Mouse (Mus musculus) testis, postnatal 14 days (tissue): Measurements from ENCODE around the gene Kdm4a.

Experiments
- DNase-seq: peaks from one replicate; pipeline ENCODE4 v3.0.0; 2021; ENCODE audit warnings: low spot score

Kdm4a gene

DNA sequence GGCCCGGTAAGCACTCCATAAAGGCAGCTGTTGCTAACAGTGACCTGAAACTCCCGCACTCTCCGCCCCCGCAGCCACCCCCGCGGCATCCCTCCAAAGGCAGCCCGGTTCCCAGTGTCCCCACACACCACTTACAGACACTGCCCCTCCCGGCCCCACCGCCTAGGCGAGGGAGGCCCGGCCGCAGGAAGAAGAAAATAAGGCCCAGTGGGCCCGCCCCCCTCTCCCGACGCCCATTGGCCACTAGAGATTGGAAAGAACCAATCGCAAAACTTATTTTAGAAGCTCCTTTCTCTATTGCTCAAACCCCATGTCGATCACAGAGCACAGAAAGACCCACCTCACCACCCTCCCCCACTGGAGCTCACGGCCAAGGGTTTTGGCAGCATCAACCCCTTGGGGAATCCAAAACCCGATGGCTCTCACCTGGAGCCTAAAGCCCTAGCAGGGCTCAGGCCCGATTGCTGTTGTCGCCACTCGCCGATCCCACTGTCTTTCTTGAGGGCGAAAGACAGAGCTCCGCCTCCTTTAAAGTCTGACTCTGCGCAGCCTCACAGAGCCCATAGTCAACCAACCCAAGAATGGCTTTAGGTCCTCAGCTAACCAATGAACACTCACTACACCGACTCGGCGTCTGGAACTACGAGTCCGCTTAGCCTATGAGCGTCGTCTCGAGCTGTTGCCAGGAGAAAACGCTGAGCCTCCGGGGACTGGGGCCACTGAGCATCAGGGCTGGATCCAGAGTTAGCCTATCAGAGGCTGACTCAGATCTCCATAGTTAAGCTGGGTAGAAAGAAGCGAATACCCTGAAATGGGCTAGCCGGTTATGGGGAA, at the start of gene Kdm4a:
Gene Kdm4a, minus strand, starts transcription at position 577 of the 834 bp plus-strand sequence.
- peak; percentile 92 for DNase-seq

DNA sequence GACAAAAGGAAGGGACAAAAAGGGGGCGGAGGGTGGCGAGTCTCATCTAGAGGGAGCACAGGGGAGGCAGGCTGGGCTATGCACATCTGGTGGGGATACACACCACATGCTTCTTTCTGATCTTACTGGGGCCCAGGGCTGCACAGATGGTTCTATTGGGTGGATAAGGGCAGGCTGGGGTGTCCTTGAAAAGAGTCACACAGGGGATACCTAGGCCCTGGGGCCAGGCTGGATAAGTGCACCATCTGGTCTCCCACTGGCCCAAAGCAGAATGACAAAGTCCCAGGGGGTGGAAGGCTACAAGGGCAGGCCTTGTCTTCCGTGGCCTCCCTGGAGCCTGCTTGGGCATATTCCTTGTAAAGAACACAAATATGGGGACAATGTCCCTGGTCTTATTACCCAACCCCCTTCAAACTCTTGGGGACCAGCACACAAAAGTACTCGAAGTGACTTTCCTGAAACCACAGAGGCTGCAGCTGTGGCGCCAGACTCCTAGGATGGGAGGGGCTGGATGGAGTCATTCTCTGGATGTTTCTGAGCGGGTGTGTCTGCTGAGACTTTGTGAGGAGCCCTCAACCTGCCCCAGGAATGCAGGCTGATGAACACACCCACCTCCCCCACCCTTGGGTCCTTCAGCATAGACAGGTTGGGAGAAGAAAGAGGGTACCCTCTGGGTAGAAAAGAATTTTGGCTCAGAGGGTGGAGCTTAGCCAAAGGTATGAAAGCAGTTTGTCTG, 49.4 kb upstream of the Kdm4a start:
- DNase-seq: no peak

DNA sequence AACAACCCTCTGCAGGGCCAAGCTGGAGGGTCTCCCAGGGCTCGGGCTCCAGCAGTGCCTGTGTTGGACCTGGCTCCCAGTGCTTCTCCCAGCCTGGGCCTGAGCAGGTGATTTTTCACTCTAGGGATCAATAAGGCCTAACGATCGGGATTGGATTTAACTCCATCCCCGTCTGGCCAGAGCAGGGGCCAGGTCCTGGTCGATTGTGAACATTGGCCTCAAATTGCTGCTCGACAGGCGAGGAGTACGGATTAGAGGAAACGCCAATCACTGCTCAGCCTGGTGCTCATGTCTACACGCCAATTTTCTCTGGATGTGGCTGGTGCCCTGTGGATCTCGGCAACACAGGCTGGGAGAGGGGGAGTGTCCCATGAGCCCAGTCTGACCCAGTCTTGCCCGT, 47.6 kb upstream of the Kdm4a start:
- DNase-seq: no peak

DNA sequence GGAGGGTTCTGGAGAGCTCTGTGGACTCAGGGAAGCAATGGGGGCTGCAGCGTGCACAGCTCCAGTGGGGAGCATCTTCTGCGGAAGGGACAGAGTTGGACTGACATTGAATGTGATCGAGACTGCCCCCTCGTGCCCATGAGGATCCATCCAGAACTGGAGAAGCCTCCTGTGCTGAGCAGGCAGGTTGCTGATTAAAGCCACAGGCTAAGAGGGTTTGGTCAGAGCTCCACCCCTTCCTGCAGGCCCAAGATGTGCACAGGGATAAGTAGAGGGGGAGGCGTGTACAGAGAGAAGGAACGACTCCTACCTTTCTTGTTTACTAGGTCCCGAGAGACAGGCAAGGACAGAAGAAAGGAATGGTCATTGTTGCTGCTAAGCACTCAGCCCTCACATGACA, 41.4 kb upstream of the Kdm4a start:
- no peak for DNase-seq

DNA sequence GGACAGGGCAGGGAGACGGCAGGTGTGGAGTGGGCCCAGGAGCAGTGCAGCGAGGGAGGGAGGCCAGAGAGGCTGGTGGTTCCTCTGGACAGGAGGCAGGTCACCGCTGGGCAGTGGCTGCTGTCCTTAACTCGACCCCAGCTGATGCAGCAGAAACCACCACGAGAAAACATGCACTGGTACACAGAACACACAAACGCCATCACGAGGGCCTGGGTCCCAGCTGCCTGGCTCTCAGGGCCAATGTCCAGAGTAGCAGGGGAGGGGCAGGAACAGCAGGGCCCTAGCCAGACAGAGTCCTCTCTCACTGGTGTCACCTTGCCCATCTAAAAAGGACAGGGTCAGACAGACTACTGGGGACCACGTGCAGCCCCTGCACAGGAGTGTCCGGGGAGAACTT, 40.9 kb upstream of the Kdm4a start:
- DNase-seq: no peak

DNA sequence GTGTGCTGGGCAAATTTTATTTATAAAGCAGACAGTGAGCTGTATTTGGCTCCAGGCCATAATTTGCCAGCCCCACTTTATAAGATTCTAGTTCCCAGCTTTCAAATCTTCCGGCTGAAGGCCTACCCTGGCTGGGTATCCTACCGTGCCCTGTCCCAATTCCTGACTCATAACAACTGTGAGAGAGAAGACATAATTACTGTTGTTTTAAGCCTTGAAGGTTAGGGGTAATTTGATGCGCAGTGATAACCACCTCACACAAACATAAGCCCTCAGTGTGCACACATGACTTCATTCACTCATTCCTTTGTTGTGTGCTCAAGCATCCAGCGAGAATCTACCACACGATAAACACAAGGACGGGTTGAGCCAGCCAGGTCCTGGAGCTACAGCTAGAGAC, 39.6 kb upstream of the Kdm4a start:
- no peak for DNase-seq

DNA sequence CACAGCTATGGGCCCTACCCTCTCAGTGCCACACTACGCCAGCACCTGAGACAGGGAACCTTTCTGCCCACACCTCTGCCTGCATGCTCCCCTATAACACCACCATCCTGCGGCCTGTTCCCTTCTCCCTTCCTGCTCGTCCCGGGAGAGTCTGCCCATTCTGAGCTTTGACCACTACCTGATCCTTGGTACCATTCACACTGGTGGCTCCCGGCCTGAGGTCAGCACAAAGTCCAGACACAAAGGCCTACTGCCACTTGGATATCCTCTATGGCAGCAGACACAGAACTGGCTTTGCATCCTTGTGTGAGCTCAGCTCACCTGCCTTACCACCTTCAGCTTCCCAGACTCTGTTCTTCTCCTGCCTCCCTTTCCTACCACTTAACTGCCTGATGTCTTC, 38.7 kb upstream of the Kdm4a start:
- DNase-seq: no peak

DNA sequence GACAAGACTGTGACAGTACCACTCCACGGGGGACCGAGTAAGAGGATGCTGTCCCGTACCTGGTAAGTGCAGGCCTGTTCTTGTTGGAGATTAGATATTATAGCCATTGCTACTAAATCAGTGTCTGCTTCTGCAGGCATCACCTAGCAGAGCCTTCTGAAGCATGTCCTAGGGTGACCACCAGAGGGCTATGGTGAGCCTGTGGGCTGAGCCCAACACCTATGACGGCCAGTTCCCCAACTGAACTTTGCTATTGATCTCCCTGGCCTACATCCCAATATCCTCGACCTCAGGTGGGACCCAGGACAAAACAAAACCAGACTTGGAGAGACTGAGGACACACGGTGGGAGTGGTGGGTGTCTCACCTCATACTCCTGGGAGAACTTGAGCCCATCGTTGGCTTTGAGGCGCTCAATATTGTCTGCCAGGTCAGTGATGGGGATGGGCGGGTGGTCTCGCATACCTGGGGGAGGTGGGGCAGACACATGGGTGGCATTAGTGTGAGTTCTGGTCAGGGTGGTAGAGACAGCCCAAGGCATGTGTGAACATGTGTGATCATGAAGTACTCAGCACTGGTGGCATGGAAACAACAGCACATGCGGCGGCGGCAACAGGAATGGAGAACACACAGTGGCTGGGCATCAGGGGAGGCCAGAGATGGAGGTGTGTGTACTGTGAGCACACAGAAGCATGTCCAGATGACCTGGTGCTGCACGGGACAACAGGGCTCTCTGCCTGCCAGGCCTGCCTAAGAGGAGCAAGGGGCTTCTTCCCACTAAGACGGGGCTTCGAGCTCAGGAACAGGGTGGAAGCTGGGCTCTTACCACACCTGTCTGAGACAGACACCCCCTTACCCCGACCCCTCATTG, 37.1 kb upstream of the Kdm4a start:
- DNase-seq: no peak

DNA sequence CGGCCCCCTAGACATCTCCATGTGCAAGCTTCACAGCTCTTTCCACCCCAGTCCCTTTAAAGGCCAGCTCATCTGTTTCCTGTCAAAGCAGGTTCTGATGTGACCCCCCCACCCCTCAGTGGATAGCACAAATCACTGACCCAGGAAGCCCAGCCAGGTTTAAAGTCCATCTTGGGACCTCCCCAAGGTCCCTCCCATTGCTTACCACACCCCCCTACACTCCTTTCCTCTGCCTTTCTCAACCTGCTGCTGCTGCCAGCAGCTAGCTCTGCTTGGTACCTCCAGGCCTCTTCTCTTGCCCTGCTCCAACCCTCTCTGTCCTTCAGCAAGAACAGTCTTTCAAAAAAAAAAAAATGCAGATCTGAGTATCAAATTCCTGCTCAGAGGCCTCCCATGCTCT, 35.0 kb upstream of the Kdm4a start:
- no peak for DNase-seq

DNA sequence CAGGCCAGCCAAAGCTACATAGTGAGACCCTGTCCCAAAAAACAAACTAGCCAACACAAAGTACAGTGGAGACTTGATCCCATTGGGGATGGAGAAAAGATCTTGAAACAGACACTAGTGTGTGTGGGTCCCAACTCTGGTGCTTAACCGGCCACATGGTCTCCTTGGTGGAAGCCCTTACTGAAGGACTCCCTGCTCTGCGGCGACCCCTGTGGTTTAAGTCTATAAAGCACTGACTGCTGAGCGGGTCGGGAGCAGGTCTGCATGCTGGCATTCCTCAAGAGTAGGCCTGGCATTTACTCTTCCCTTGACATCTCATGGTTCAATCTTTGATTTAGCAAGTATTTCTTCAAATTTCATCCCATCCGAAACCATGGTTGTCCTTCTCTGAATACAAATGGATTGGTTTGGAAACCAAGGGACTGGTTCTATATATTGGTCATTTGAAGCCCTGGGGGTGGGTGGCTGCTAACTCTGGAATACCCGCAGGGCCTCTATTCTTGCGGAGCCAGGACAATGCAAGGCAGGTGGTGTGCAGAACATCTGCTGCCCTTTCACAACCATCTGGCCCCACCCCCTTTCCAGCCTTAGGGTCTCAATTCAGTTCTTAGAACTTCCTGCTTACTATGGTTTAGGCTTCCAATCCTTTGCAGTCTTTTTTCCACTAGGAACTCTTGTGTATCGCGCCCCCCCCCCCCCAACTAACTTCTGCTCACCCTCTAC, 27.2 kb upstream of the Kdm4a start:
- no peak for DNase-seq

DNA sequence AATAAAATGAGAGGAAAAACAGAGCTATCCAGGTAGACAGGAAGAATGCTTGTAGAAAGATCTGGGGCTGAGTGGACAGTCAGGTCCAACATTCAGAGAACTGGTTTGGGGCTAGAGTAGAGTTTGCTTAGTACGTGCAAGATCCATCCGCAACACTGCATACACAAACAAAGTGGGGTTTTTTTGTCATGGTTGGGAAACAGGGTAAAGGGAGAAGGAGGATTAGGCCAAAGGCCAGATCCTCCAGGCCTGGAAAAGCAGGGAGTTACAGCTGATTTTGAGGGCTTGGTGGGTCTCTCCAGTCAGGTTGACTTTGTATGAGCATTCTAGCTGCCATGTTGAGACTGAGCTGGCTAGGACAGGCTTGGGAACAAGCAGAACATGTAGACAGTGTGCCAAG, 26.1 kb upstream of the Kdm4a start:
- no peak for DNase-seq

DNA sequence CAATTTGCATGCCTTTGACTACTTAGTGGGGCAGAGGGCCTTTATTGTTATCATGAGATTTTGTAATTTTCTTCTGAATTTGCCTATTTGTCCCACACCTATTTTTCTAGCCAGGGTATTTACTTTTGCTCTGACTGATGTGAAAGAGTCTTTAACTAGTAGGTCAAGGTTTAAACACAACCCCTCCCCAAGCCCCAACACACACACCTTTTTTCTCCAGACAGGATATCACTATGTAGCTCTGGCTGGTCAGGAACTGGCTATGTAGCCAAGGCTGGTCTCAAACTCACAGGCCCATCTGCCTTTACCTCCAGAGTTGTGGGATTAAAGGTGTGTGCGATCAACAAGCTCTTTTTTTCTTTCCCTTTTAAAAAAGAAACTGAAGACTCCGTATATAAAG, 19.2 kb upstream of the Kdm4a start:
- no peak for DNase-seq

DNA sequence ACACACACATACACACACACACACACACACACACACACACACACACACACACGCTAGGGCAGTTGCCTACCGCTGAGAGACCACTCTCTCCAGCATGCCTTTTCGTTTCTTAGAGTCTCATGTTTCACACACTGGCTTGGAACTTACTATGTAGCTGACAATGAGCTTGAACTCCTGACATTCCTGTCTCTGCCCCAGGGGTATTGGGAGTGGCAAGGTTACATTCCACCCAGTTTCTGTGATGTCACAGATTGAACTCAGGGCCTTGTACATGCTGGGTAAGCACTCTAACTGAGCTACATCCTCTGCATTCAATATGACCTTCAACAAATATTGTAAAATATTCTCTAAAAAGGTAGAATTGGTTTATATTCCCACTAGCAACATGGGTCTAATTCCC, 18.8 kb upstream of the Kdm4a start:
- no peak for DNase-seq

DNA sequence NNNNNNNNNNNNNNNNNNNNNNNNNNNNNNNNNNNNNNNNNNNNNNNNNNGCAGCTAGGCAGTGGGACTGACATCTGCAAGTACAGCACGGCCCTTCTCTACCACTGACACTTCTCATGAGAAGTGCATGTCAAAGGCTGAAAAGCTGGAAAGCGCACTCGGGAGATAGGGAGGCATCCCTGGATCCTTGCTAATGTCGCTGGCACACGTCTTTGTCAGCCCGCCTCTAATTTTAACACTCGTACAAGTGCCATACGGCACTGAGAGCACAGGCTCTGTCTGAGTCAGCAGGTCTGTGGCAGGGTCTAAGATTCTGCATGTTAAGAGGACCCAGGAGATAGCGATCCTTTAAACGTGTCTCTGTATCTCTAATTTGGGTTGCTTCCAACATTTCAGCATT, 16.3 kb upstream of the Kdm4a start:
- DNase-seq: no peak

DNA sequence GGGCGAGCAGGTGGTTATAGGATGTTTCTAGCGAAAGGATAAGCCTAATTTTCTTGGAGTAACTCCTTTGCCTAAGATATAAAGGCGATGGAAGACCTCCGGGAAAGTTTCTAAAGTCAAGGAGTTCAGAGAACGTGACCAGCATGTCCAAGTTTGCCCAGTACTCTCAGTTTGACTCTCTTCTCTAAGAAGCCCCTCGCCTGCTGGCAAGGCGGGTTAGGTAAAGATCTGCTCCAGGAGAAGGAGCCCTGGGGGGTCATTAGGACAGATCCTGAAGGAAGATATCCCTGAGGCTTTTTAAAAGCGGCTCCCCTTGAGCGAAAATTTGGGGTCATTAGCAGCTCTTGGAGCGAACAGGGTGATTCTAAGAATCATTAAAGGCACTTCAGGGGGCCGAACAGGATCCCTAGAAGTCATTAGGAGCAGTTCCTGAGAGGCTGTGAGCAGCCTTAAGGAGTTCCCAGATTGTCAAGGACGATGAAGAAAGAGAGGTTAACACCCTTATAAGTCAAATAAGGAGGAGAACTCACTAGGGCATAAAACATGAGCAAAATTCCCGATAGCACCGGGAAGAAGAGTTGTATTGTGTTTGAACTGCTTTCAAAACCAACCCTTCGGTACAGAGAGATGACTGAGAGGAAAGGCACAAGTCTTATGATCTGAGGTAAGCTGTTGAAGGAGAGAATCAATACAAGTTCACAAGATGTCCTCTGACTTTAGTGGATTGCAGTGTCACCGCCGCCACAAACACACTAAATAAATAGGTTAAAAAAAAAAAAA, 648 bp upstream of the Kdm4a start:
- no peak for DNase-seq

DNA sequence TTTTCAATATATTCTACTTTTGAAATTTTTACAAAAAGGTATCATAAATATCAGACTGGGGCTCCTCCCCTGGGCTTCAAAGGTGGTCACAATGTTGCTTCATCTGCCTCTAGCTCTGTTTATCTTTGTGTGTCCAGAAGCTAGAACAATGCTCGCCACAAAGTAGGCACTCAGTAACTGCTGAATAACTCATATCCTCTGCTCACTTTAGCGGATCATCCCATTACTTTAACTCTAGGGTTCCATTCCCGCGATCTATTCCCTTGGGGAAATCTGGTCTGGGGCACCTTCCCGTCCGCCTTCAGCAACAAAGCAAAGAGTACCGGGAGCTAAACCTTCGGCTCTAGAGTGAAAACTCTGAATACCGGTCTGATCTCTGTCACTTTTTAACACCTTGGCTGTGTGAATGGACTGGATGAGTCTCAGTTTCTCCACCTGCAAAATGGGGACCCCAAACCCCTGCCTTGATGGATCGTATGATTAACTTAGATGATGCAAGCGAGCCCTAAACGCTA, 834 bp downstream of the Kdm4a start:
- peak; percentile 38 for DNase-seq

DNA sequence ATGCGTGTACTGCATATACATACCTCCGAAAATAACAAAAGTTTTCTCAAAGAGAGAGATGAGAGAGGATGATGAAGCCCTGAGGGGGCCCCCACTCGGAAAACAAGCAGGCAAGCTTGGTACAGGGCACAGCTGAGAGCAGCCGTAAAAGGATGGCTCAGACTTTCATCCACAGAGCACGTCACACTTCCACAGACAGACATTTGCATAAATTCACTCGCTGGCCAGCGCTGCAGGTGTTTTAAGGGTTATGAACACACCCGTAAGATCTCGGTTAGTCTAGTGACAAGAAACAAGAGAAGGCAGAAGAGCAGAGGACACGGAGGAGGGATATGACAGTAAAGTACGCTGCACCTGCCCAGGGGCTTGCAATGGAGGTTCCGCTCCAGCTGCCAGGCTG, 7.4 kb downstream of the Kdm4a start:
- DNase-seq: no peak

DNA sequence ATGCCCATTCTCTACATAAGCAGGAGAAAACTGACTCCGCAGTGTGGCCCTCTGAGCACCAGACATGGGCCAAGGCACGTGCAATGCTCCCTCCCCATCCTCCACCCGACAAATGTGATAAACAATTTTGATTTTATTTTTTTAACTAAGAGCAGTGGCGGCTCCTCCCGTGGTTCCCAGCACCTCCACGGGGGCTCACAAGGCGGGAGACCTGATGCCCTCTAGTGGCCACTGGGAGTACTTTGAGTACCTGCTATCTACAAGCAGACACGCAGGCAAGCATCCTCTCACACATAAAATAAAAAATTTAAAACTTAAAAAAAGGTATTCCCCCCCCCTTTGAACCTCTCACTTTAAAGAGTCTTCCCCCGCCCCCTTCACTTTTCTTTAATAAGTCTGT, 8.8 kb downstream of the Kdm4a start:
- DNase-seq: no peak

DNA sequence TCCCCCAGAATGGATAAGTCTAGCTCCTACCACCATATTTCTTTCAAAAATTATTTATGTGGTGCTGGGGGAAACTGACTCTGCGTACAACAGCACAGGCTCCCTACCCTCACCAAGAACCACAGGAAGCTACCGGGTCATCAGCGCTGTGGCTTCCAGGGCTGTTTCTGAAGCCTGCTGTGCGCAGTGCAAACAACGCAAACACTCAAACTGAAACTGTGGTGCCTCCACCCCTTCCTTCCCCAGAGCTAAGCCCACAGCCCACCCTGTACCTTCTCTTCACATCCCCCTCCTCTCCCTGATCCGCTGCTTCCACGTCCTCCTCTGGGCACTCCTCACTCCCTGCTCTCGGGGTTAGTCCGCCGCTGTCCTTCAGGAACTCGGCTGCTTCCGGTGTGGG, 17.7 kb downstream of the Kdm4a start:
- DNase-seq: no peak

DNA sequence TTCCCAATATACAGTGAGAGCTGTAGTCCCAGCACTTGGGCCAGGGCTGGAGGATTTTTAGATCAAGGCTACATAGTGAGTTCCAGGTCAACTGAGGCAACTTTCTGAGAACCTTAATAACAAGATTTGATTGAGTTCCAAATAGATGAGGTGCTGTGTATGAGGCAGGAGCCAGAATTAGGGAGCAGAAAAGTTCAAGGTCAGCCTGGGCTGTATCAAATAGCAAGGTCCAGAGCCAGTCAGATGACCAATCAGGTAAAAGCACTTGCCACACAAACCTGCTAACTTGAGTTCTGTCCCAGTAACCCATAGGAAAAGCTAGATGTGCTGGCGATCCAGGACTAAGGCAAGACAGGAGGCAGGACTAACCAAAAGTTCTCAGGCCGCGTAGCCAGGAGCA, 22.2 kb downstream of the Kdm4a start:
- no peak for DNase-seq

DNA sequence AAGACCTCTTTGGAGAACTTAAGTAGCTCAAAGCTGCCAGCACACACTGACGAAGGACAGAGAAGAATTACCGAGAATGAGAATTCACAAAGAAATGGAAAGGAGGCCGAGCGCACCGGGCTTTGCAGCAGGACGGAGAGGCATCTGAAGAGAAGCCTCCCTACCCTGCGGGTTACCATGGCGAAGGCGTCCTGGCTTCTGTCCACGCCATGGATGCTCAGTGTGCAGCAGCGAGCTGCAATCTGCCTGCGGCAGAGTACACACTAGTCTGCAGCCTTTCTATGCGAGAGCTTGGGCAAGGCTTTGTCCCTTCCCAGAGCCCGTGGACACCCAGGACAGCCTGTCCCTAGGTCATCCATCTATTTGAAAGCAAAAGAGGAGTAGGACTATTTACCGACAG, 23.3 kb downstream of the Kdm4a start:
- no peak for DNase-seq
